Mouse (Mus musculus): ENCODE measurements at regions not wholly inside any gene's neighbourhood (a gene's known extent, or its start where the extent isn't known, plus 50 kb on each side); places are given as distances from the start of the nearest gene placed in this dataset.

DNA sequence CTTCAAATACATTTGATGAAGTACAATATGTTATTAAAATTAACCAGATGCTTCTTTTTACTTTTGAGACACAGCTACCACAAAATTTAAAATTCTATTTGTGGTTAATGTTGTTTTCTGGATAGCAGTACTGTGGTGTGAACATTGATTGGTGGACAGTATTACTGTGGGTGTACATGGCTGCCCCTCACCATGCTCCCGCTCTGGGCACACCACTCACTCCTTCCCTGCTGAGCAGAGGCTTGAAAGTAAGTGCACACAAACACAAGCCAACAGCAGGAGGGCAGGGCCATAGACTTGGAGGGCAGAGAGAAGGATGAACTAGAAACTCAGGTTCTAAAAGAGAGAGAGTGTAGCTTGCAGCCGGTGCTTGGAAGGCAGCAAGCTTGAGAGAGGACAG is 182.1 kb downstream of the Ifng start:
- no peak for DNase-seq (ENCODE audit: low spot score in 2 of 2)

DNA sequence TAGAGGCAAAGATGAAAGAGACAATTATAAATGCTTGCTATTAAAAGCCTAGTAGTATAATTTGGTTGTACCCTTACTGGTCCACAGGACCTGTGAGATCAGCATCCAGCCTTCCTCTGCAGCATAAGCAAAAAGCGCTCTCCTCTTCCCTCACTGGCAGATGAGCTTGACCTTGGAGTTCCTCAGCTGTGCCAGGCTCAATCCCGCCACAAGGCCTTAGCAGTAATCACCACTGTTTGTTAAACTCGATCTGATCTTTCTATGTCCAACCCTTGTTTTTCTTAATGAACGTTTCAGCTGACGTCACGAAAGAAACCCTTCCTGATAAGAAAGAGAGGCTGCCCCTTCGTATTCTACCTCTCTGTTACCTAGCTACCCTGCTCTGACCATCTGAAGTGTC is 183.5 kb downstream of the Ifng start:
- no peak for DNase-seq (ENCODE audit: low spot score in 2 of 2)

DNA sequence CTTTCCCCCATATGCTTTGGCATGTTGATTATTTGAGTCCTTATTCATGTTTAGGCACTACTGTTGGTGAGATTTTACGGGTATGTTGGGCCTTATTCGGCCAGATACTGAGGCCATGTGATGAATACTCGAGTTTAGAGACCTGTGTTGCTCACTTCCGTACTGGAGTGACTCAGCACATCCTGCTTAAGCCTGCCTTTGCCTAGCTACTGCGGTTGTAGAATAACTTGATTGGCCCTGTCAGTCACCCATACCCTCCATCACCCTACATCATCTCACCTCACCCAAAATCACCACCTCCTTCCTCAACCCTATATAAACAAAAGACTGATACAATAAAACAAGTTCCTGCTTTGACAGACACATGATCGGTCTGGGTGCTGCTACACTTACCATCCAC is 187.2 kb downstream of the Ifng start:
- no peak for DNase-seq (ENCODE audit: low spot score in 2 of 2)

DNA sequence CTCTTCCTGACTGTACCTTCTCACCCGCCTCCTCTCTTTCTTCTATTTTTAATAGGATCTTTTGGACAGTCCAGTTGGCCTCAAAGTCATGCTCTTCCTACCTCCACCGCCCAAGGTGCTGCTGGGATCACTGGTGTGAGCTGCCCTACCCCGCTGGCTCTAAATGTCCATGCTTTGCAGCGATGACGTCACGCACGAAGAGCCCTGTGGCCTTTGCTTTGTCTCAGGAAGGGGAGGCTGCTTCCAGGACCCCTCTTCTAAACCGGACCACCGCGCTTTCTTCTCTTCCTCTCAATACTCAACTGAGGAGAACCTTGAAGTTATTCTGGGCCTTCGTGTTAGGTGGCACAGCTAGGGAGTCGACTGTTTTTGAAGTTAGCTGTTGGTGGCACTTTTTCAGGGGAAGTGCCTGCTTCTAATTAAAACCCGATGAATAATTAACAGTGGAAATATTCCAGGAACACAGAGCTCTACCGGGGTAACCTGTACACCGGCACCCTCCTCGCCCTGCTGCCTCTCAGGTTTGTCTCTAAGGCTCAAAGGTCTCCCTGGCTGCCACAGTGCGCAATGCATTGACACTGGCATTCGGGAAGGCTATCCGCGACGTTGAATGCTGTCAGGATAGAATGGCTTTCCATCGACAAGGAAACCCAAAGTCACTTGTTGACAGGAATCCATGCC is 188.7 kb downstream of the Ifng start:
- DNase-seq (ENCODE audit: low spot score in 2 of 2): no peak

DNA sequence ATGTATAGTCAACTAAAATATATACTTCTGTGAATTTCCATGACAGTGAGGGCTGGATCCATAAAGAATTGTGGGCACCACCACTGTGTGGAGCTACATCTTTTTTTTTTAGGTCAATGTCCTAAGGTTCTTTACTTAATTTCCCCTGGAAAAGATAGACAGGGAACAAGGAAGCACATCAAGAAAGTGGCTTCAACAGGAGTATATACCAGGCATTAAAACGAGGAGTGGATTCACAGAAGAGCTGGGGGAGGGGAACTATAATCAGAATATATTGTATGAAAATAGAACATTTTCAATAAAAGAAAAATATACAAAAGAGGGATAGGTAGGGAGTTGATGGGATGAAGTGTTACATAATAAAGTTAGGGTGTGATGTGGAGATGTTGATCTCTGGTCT is 190.9 kb downstream of the Ifng start:
- no peak for DNase-seq (ENCODE audit: low spot score in 2 of 2)

DNA sequence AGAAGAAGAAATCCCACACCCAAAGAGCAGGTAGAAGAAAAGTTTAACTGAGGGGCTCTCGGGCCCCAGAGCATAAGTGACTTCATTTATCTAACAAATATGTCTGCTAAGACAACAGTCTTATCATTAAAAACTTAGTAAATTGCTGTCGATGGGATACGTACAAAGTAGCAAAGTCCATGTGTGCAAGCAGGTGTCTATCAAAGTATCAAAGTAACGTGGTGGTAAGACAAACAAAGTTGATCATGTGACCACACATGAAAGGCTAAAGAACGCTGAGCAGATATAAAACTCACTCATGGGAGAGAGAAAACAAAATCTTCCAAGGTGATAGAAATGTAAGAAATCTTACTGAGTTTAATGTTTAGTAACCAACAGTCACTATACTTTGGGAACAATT is 191.3 kb downstream of the Ifng start:
- DNase-seq (ENCODE audit: low spot score in 2 of 2): no peak

- peak in 1 of 2 experiments; percentile 2 for DNase-seq (ENCODE audit: low spot score in 2 of 2)
Measured at GRCm38 (mm10) chr10:118633429-118633828, 192.6 kb downstream of the Ifng start.

DNA sequence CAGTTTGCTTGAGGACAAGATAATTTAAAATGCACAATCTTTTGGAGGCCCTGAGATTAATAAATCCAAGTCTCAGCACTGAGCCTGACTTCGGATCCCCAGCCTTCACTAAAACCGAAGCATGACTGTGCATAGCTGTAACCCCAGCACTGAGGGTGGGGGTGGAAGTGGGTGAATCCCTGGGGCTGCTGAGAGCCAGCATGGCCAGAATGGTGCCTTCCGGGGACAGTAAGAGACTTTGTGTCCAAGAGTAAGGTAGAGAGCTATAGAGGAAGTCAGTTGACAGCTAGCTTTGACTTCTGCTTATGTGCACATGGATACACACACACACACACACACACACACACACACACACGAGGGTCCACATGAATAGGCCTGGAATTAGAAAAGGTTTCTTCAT is 198.3 kb downstream of the Ifng start:
- no peak for DNase-seq (ENCODE audit: low spot score in 2 of 2)

- no peak for DNase-seq (ENCODE audit: low spot score in 2 of 2)
Measured at GRCm38 (mm10) chr10:118640121-118640809, 199.4 kb downstream of the Ifng start.

- DNase-seq (ENCODE audit: low spot score in 2 of 2): no peak
Measured at GRCm38 (mm10) chr10:118640810-118641427, 200.1 kb downstream of the Ifng start.

- DNase-seq (ENCODE audit: low spot score in 2 of 2): peak; percentile 19 to 20
Measured at GRCm38 (mm10) chr10:118643622-118644021, 202.8 kb downstream of the Ifng start.

- no peak for DNase-seq (ENCODE audit: low spot score in 2 of 2)
Measured at GRCm38 (mm10) chr10:118648111-118648510, 207.3 kb downstream of the Ifng start.

- no peak for DNase-seq (ENCODE audit: low spot score in 2 of 2)
Measured at GRCm38 (mm10) chr10:118656561-118656960, 213.4 kb downstream of the Dyrk2 start.

DNA sequence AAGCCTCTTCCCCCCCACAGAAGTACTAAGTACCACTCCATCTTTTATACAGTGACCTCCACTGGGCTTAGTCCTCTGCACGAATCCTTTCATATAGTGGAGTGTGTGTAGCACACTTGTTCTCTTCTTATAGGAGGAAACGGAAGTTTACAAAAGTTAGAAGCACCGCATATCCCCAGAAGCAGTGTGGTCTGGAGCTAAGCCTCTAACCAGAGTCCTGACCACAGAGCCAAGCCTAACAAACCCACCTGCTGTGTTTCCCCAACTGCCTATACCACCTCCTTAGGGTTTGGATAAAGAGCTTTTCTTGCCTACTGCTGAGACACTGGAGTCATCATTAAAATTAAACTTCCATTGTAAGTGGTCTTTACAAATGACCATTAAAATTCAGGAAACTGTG is 204.0 kb downstream of the Dyrk2 start:
- DNase-seq (ENCODE audit: low spot score in 2 of 2): no peak

DNA sequence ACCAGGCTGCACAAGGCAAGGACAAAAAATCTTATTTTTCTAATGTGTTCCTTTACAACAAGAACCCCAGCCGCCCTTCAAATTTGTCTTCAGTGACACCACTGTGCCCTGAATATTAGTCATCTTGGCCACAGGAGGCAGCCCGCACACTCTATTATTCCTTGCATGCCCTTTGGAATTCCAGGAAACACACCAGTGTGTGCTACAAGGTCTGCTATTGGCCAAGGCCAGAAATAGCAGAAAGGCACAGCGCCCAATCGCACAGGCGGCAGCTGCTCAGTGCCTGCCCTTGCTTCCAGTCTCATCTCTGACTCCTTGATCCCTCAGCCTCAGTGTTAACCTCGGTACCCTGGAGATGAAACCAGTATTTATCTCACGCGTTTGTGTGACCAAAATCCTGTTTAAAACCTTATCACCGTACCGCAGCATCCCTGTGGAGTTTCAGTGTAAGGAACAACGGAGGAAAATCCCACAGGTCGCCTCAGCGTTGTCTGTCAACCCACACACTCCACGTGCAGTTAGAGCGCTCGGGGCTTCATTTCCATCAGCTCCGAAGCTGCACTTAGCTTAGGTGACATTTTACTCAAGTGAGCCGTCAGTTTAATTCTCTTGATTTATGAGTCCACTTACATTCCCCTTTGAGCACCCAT is 194.1 kb downstream of the Dyrk2 start:
- no peak for DNase-seq (ENCODE audit: low spot score in 2 of 2)

- DNase-seq (ENCODE audit: low spot score in 2 of 2): no peak
Measured at GRCm38 (mm10) chr10:118678750-118679418, 191.1 kb downstream of the Dyrk2 start.

GRCm38 (mm10) chr10:118679507-118679906 is 190.5 kb downstream of the Dyrk2 start:
- no peak for DNase-seq (ENCODE audit: low spot score in 2 of 2)

DNA sequence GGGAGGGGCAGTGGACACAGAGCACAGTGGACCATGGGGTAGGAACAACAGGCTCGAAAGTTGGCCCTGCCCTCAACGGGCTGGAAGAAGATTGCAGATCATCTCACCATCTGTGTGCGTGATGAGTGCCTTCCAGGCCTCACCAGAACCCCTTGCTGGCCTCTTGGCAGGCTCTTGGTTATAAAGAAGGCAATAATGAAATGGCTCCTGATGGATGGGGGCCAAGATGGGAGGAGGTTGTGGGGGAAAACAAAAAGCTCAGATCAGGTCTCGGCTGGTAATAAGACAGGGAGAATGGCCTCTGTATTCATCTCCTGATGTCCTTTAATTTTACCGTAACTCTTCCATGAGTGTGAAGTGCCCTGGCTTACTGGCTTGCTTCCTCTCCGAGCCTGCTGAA is 189.1 kb downstream of the Dyrk2 start:
- no peak for DNase-seq (ENCODE audit: low spot score in 2 of 2)

GRCm38 (mm10) chr10:118683356-118683755 is 186.7 kb downstream of the Dyrk2 start:
- no peak for DNase-seq (ENCODE audit: low spot score in 2 of 2)

GRCm38 (mm10) chr10:118699292-118699691 is 170.7 kb downstream of the Dyrk2 start:
- DNase-seq (ENCODE audit: low spot score in 2 of 2): no peak

DNA sequence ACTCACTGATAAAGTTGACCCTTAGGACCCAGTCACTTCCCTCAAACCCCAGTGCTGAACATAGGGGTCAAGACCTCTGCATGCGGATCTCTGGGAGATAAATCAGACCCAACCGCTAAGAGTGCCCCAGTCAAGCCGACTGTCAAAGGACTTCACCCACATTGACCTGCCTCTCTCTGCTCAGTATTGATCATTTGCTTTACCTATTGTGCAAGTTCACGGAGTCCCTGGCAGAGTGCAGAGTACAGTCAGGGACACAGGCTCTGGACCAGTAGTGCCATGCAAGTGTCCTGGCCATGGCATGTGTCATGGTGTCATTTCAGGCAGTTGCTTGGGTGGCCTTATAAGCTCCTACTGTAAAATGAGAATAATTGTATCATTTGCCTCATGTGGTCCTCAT is 169.9 kb downstream of the Dyrk2 start:
- no peak for DNase-seq (ENCODE audit: low spot score in 2 of 2)

GRCm38 (mm10) chr10:118706020-118706419 is 164.0 kb downstream of the Dyrk2 start:
- no peak for DNase-seq (ENCODE audit: low spot score in 2 of 2)

Data from spleen, postnatal 36 days (tissue).